Mouse (Mus musculus): ENCODE measurements around the gene Slitrk3. TPM values are rescaled to one million over a fixed set of nuclear protein-coding genes. Genes with fewer than 3 reads are reported as not detected.
"Not testable (repeated sequence)": the region's sequence is repeated elsewhere in the genome, so short reads cannot be mapped to it uniquely, and the experiment has no call there.

Slitrk3 gene
- 24.2 and 25.8 TPM in 2 replicates for polyA plus RNA-seq (2015; fragmentation: Nextera tagmentation; extraction: Ambion mirVana)

- no peaks in the 10 kb centered on the region for H3K9me3 ChIP-seq (replicated peaks; ENCODE audit: control insufficient read depth, low read length, poor library complexity, severe bottlenecking)
- H3K4me2 ChIP-seq (ENCODE audit: low read length): peak within 1 kb of the TSS; percentile 65
- ATAC-seq: peak; percentile 77
- H3K9ac ChIP-seq (ENCODE audit: low read depth, low read length): peak within 1 kb of the TSS; percentile 93
- WGBS: 0% methylated on average over 40 of the region's 44 CpGs
- H3K27me3 ChIP-seq (ENCODE audit: control insufficient read depth, insufficient read depth, low read depth, low read length): no peaks in the 10 kb centered on the region
- H3K4me1 ChIP-seq (ENCODE audit: control insufficient read depth, insufficient read depth, low read length): peaks cover 13% of the 10 kb centered on the region
- peak within 1 kb of the TSS; percentile 74 for H3K4me3 ChIP-seq (ENCODE audit: low read depth, low read length)
- no peaks in the 10 kb centered on the region for H3K36me3 ChIP-seq (ENCODE audit: control insufficient read depth, insufficient read depth, low read length)
- peak within 1 kb of the TSS; percentile 91 for H3K27ac ChIP-seq (ENCODE audit: low read length)
Observed at GRCm38 (mm10) chr3:73057197-73057811, at the start of gene Slitrk3. Gene Slitrk3, minus strand, starts transcription at chr3:73057803.

- WGBS: 98% methylated on average over 2 of the region's 2 CpGs
- H3K4me2 ChIP-seq (ENCODE audit: low read length); H3K9ac ChIP-seq (ENCODE audit: low read depth, low read length); H3K27me3 ChIP-seq (ENCODE audit: control insufficient read depth, insufficient read depth, low read depth, low read length); H3K4me3 ChIP-seq (ENCODE audit: low read depth, low read length); H3K9me3 ChIP-seq (replicated peaks; ENCODE audit: control insufficient read depth, low read length, poor library complexity, severe bottlenecking); H3K27ac ChIP-seq (ENCODE audit: low read length); H3K36me3 ChIP-seq (ENCODE audit: control insufficient read depth, insufficient read depth, low read length); ATAC-seq; H3K4me1 ChIP-seq (ENCODE audit: control insufficient read depth, insufficient read depth, low read length): not testable (repeated sequence)
Observed at GRCm38 (mm10) chr3:73094445-73094844, 36.8 kb upstream of the Slitrk3 start.

GRCm38 (mm10) chr3:73084620-73085019, 27.0 kb upstream of the Slitrk3 start:
- no peaks in the 10 kb centered on the region for H3K4me1 ChIP-seq (ENCODE audit: control insufficient read depth, insufficient read depth, low read length)
- WGBS: 60% methylated on average over 5 of the region's 5 CpGs
- no peaks in the 10 kb centered on the region for H3K36me3 ChIP-seq (ENCODE audit: control insufficient read depth, insufficient read depth, low read length)
- H3K4me2 ChIP-seq (ENCODE audit: low read length): no peak overlapping the region
- H3K27ac ChIP-seq (ENCODE audit: low read length): no peak overlapping the region
- H3K27me3 ChIP-seq (ENCODE audit: control insufficient read depth, insufficient read depth, low read depth, low read length): no peaks in the 10 kb centered on the region
- no peak for ATAC-seq
- no peak overlapping the region for H3K9ac ChIP-seq (ENCODE audit: low read depth, low read length)
- no peaks in the 10 kb centered on the region for H3K9me3 ChIP-seq (replicated peaks; ENCODE audit: control insufficient read depth, low read length, poor library complexity, severe bottlenecking)
- no peak overlapping the region for H3K4me3 ChIP-seq (ENCODE audit: low read depth, low read length)

- peak overlapping the region; percentile 52 for H3K4me3 ChIP-seq (ENCODE audit: low read depth, low read length)
- ATAC-seq: peak; percentile 88
- peak overlapping the region; percentile 61 for H3K4me2 ChIP-seq (ENCODE audit: low read length)
- no peaks in the 10 kb centered on the region for H3K36me3 ChIP-seq (ENCODE audit: control insufficient read depth, insufficient read depth, low read length)
- H3K4me1 ChIP-seq (ENCODE audit: control insufficient read depth, insufficient read depth, low read length): peaks cover 6% of the 10 kb centered on the region
- H3K9ac ChIP-seq (ENCODE audit: low read depth, low read length): peak overlapping the region; percentile 63
- 5% methylated on average over 20 of the region's 20 CpGs for WGBS
- no peaks in the 10 kb centered on the region for H3K27me3 ChIP-seq (ENCODE audit: control insufficient read depth, insufficient read depth, low read depth, low read length)
- H3K9me3 ChIP-seq (replicated peaks; ENCODE audit: control insufficient read depth, low read length, poor library complexity, severe bottlenecking): no peaks in the 10 kb centered on the region
- peak overlapping the region; percentile 62 for H3K27ac ChIP-seq (ENCODE audit: low read length)
Observed at GRCm38 (mm10) chr3:73065823-73066755, 8.5 kb upstream of the Slitrk3 start.

GRCm38 (mm10) chr3:73058190-73058589, 587 bp upstream of the Slitrk3 start:
- H3K4me2 ChIP-seq (ENCODE audit: low read length): peak overlapping the region; percentile 65
- H3K9ac ChIP-seq (ENCODE audit: low read depth, low read length): peak overlapping the region; percentile 50
- 19% methylated on average over 4 of the region's 4 CpGs for WGBS
- no peaks in the 10 kb centered on the region for H3K27me3 ChIP-seq (ENCODE audit: control insufficient read depth, insufficient read depth, low read depth, low read length)
- H3K4me3 ChIP-seq (ENCODE audit: low read depth, low read length): peak overlapping the region; percentile 74
- H3K36me3 ChIP-seq (ENCODE audit: control insufficient read depth, insufficient read depth, low read length): no peaks in the 10 kb centered on the region
- no peaks in the 10 kb centered on the region for H3K9me3 ChIP-seq (replicated peaks; ENCODE audit: control insufficient read depth, low read length, poor library complexity, severe bottlenecking)
- ATAC-seq: no peak
- peaks cover 11% of the 10 kb centered on the region for H3K4me1 ChIP-seq (ENCODE audit: control insufficient read depth, insufficient read depth, low read length)
- H3K27ac ChIP-seq (ENCODE audit: low read length): 0 out of 2 replicates have a peak overlapping the region, but pooled peaks have one; percentile 37

GRCm38 (mm10) chr3:73056492-73057196, 959 bp downstream of the Slitrk3 start:
- Histone ChIP-seq H3K27me3 (ENCODE audit: control insufficient read depth, insufficient read depth, low read depth, low read length) (no peaks in the 10 kb centered on the region), H3K4me2 (ENCODE audit: low read length) (peak overlapping the region; percentile 65), H3K36me3 (ENCODE audit: control insufficient read depth, insufficient read depth, low read length) (no peaks in the 10 kb centered on the region), H3K9ac (ENCODE audit: low read depth, low read length) (peak overlapping the region; percentile 93), H3K9me3 (replicated peaks; ENCODE audit: control insufficient read depth, low read length, poor library complexity, severe bottlenecking) (no peaks in the 10 kb centered on the region), H3K4me1 (ENCODE audit: control insufficient read depth, insufficient read depth, low read length) (peaks cover 14% of the 10 kb centered on the region), H3K27ac (ENCODE audit: low read length) (peak overlapping the region; percentile 91), H3K4me3 (ENCODE audit: low read depth, low read length) (peak overlapping the region; percentile 74)
- WGBS: under 1% methylated on average over 31 of the region's 32 CpGs
- ATAC-seq: peak; percentile 69

GRCm38 (mm10) chr3:73056044-73056438, 1.6 kb downstream of the Slitrk3 start:
- Histone ChIP-seq H3K27ac (ENCODE audit: low read length) (peak overlapping the region; percentile 91), H3K9ac (ENCODE audit: low read depth, low read length) (peak overlapping the region; percentile 93)
- 31% methylated on average over 5 of the region's 5 CpGs for WGBS

GRCm38 (mm10) chr3:73055399-73056043, 2.1 kb downstream of the Slitrk3 start:
- no peaks in the 10 kb centered on the region for H3K9me3 ChIP-seq (replicated peaks; ENCODE audit: control insufficient read depth, low read length, poor library complexity, severe bottlenecking)
- peaks cover 14% of the 10 kb centered on the region for H3K4me1 ChIP-seq (ENCODE audit: control insufficient read depth, insufficient read depth, low read length)
- H3K36me3 ChIP-seq (ENCODE audit: control insufficient read depth, insufficient read depth, low read length): no peaks in the 10 kb centered on the region
- H3K27me3 ChIP-seq (ENCODE audit: control insufficient read depth, insufficient read depth, low read depth, low read length): no peaks in the 10 kb centered on the region
- peak overlapping the region; percentile 65 for H3K4me2 ChIP-seq (ENCODE audit: low read length)
- peak overlapping the region; percentile 74 for H3K4me3 ChIP-seq (ENCODE audit: low read depth, low read length)
- no peak for ATAC-seq
- peak overlapping the region; percentile 63 for H3K9ac ChIP-seq (ENCODE audit: low read depth, low read length)
- peak overlapping the region; percentile 60 for H3K27ac ChIP-seq (ENCODE audit: low read length)
- WGBS: 26% methylated on average over 7 of the region's 7 CpGs

More at GRCm38 (mm10) chr3:73056044-73056438, 1.6 kb downstream of the Slitrk3 start:
- H3K4me1 ChIP-seq (ENCODE audit: control insufficient read depth, insufficient read depth, low read length): peaks cover 14% of the 10 kb centered on the region
- peak overlapping the region; percentile 74 for H3K4me3 ChIP-seq (ENCODE audit: low read depth, low read length)
- no peaks in the 10 kb centered on the region for H3K9me3 ChIP-seq (replicated peaks; ENCODE audit: control insufficient read depth, low read length, poor library complexity, severe bottlenecking)
- no peak for ATAC-seq
- H3K4me2 ChIP-seq (ENCODE audit: low read length): peak overlapping the region; percentile 65
- H3K27me3 ChIP-seq (ENCODE audit: control insufficient read depth, insufficient read depth, low read depth, low read length): no peaks in the 10 kb centered on the region
- no peaks in the 10 kb centered on the region for H3K36me3 ChIP-seq (ENCODE audit: control insufficient read depth, insufficient read depth, low read length)
